Mouse (Mus musculus) c-Kit-negative CD71-positive TER-119-positive erythroid progenitor cells, embryonic 14.5 days (primary cell): Measurements from ENCODE around the gene Nedd9.
A peak's percentile ranks its signal among the peaks of the same experiment; 100 is the strongest.
"Not testable (repeated sequence)": the region's sequence is repeated elsewhere in the genome, so short reads cannot be mapped to it uniquely, and the experiment has no call there.

Experiments used
- DNase-seq: peaks from one replicate; pipeline ENCODE4 v3.0.0-alpha.2; 2013; ENCODE audit warnings: low read depth, low spot score

The Nedd9 gene

GRCm38 (mm10) chr13:41298996-41299395 lies 188.2 kb downstream of the Nedd9 start:
- DNase-seq: no peak

GRCm38 (mm10) chr13:41298533-41298932 lies 188.6 kb downstream of the Nedd9 start:
- no peak for DNase-seq

- DNase-seq: no peak
Observed at GRCm38 (mm10) chr13:41296396-41296795, 190.8 kb downstream of the Nedd9 start.

- no peak for DNase-seq
Observed at GRCm38 (mm10) chr13:41295886-41296285, 191.3 kb downstream of the Nedd9 start.

GRCm38 (mm10) chr13:41293595-41293994 lies 193.6 kb downstream of the Nedd9 start:
- no peak for DNase-seq

- no peak for DNase-seq
Observed at GRCm38 (mm10) chr13:41291466-41291974, 195.6 kb downstream of the Nedd9 start.

- no peak for DNase-seq
Observed at GRCm38 (mm10) chr13:41286285-41286684, 200.9 kb downstream of the Nedd9 start.

- DNase-seq: no peak
Observed at GRCm38 (mm10) chr13:41285448-41285847, 201.7 kb downstream of the Nedd9 start.

GRCm38 (mm10) chr13:41283256-41283655 lies 203.9 kb downstream of the Nedd9 start:
- peak; percentile 3 for DNase-seq

GRCm38 (mm10) chr13:41280696-41281095 lies 206.5 kb downstream of the Nedd9 start:
- DNase-seq: no peak

- no peak for DNase-seq
Observed at GRCm38 (mm10) chr13:41273927-41274650, 213.1 kb downstream of the Nedd9 start, which contains the start of gene Gm17364. TSS of gene Gm17364 (minus strand) at chr13:41273977.

GRCm38 (mm10) chr13:41267827-41268408 lies 219.2 kb downstream of the Nedd9 start:
- DNase-seq: no peak

GRCm38 (mm10) chr13:41263304-41264006 lies 223.7 kb downstream of the Nedd9 start:
- DNase-seq: no peak

GRCm38 (mm10) chr13:41261617-41262016 lies 225.5 kb downstream of the Nedd9 start:
- DNase-seq: not testable (repeated sequence)
